Mouse (Mus musculus): ENCODE measurements around the gene Kat7. TPM values are rescaled to one million over a fixed set of nuclear protein-coding genes. Genes with fewer than 3 reads are reported as not detected.

The Kat7 gene
- polyA plus RNA-seq, 1 experiment from 2014 or later = 69.6 TPM

GRCm38 (mm10) chr11:95264455-95265013 is 45.5 kb downstream of the Kat7 start:
- no peak overlapping the region for H3K4me2 ChIP-seq
- no peaks in the 10 kb centered on the region for H3K9me3 ChIP-seq
- H3K36me3 ChIP-seq (replicated peaks) = no peaks in the 10 kb centered on the region
- H3K4me3 ChIP-seq = no peak overlapping the region
- WGBS = 58% methylated on average over 4 of the region's 4 CpGs
- 0 out of 2 replicates have a peak, but pooled peaks cover 2% of the 10 kb centered on the region for H3K27me3 ChIP-seq (replicated peaks)
- no peak overlapping the region for H3K9ac ChIP-seq
- H3K4me1 ChIP-seq = peaks cover under 1% of the 10 kb centered on the region; the same call in 1 of the 2 replicates
- no peak for ATAC-seq (replicated peaks)
- H3K27ac ChIP-seq = no peak overlapping the region

GRCm38 (mm10) chr11:95263816-95264454 is 46.1 kb downstream of the Kat7 start:
- no peak overlapping the region for H3K27ac ChIP-seq
- 9% methylated on average over 11 of the region's 11 CpGs for WGBS
- H3K4me3 ChIP-seq = no peak overlapping the region
- H3K36me3 ChIP-seq (replicated peaks) = no peaks in the 10 kb centered on the region
- H3K9ac ChIP-seq = no peak overlapping the region
- H3K9me3 ChIP-seq = no peaks in the 10 kb centered on the region
- H3K27me3 ChIP-seq (replicated peaks) = 0 out of 2 replicates have a peak, but pooled peaks cover 2% of the 10 kb centered on the region
- ATAC-seq (replicated peaks) = no peak
- peaks cover 7% of the 10 kb centered on the region for H3K4me1 ChIP-seq
- H3K4me2 ChIP-seq = no peak overlapping the region

- no peak within 1 kb of the TSS for H3K27ac ChIP-seq
- ATAC-seq (replicated peaks) = no peak
- WGBS = 75% methylated on average over 5 of the region's 5 CpGs
- no peak within 1 kb of the TSS for H3K9ac ChIP-seq
- H3K4me2 ChIP-seq = no peak within 1 kb of the TSS
- 0 out of 2 replicates have a peak, but pooled peaks cover 2% of the 10 kb centered on the region for H3K27me3 ChIP-seq (replicated peaks)
- H3K36me3 ChIP-seq (replicated peaks) = no peaks in the 10 kb centered on the region
- no peaks in the 10 kb centered on the region for H3K9me3 ChIP-seq
- H3K4me1 ChIP-seq = peaks cover 15% of the 10 kb centered on the region
- no peak within 1 kb of the TSS for H3K4me3 ChIP-seq
Measured at GRCm38 (mm10) chr11:95261178-95261751, 48.8 kb downstream of the Kat7 start, which contains the start of gene Tac4. Gene Tac4 (plus strand): TSS chr11:95261529.

- Histone ChIP-seq H3K27me3 (replicated peaks) (0 out of 2 replicates have a peak, but pooled peaks cover 2% of the 10 kb centered on the region), H3K4me1 (peaks cover 15% of the 10 kb centered on the region), H3K4me3 (peak overlapping the region; percentile 51), H3K4me2 (peak overlapping the region; percentile 80), H3K36me3 (replicated peaks) (no peaks in the 10 kb centered on the region), H3K27ac (peak overlapping the region; percentile 34; the same call in 1 of the 2 replicates), H3K9me3 (no peaks in the 10 kb centered on the region), H3K9ac (peak overlapping the region; percentile 56)
- under 1% methylated on average over 73 of the region's 73 CpGs for WGBS
- peak; percentile 51; the same call in 1 of the 2 replicates for ATAC-seq (replicated peaks)
Measured at GRCm38 (mm10) chr11:95259088-95259849, 50.8 kb downstream of the Kat7 start.

GRCm38 (mm10) chr11:95258490-95258889 is 51.6 kb downstream of the Kat7 start:
- H3K4me3 ChIP-seq = peak overlapping the region; percentile 51
- ATAC-seq (replicated peaks) = peak; percentile 46; the same call in 1 of the 2 replicates
- 1% methylated on average over 26 of the region's 26 CpGs for WGBS
- peak overlapping the region; percentile 56 for H3K9ac ChIP-seq
- H3K4me1 ChIP-seq = peaks cover 15% of the 10 kb centered on the region
- 0 out of 2 replicates have a peak, but pooled peaks cover 2% of the 10 kb centered on the region for H3K27me3 ChIP-seq (replicated peaks)
- no peaks in the 10 kb centered on the region for H3K36me3 ChIP-seq (replicated peaks)
- no peak overlapping the region for H3K27ac ChIP-seq
- peak overlapping the region; percentile 80 for H3K4me2 ChIP-seq
- no peaks in the 10 kb centered on the region for H3K9me3 ChIP-seq

- ATAC-seq (replicated peaks) = no peak
- Histone ChIP-seq H3K9me3 (no peaks in the 10 kb centered on the region), H3K4me1 (peaks cover 15% of the 10 kb centered on the region), H3K4me2 (no peak overlapping the region), H3K27ac (no peak overlapping the region), H3K27me3 (replicated peaks) (0 out of 2 replicates have a peak, but pooled peaks cover 2% of the 10 kb centered on the region), H3K9ac (no peak overlapping the region), H3K36me3 (replicated peaks) (no peaks in the 10 kb centered on the region), H3K4me3 (peak overlapping the region; percentile 51; the same call in 1 of the 2 replicates)
- WGBS = 60% methylated on average over 4 of the region's 4 CpGs
Measured at GRCm38 (mm10) chr11:95257930-95258329, 52.1 kb downstream of the Kat7 start.

GRCm38 (mm10) chr11:95255747-95256146 is 54.3 kb downstream of the Kat7 start:
- Histone ChIP-seq H3K4me1 (peaks cover 15% of the 10 kb centered on the region), H3K36me3 (replicated peaks) (no peaks in the 10 kb centered on the region), H3K9me3 (no peaks in the 10 kb centered on the region), H3K27ac (no peak overlapping the region), H3K4me3 (no peak overlapping the region), H3K4me2 (no peak overlapping the region), H3K9ac (no peak overlapping the region), H3K27me3 (replicated peaks) (0 out of 2 replicates have a peak, but pooled peaks cover 3% of the 10 kb centered on the region)
- WGBS = 81% methylated on average over 6 of the region's 6 CpGs
- ATAC-seq (replicated peaks) = no peak

- H3K4me1 ChIP-seq = peaks cover 11% of the 10 kb centered on the region
- no peak overlapping the region for H3K4me2 ChIP-seq
- ATAC-seq (replicated peaks) = no peak
- WGBS = 73% methylated on average over 8 of the region's 8 CpGs
- H3K9me3 ChIP-seq = no peaks in the 10 kb centered on the region
- 0 out of 2 replicates have a peak, but pooled peaks cover 3% of the 10 kb centered on the region for H3K27me3 ChIP-seq (replicated peaks)
- no peak overlapping the region for H3K4me3 ChIP-seq
- no peak overlapping the region for H3K9ac ChIP-seq
- no peaks in the 10 kb centered on the region for H3K36me3 ChIP-seq (replicated peaks)
- H3K27ac ChIP-seq = no peak overlapping the region
Measured at GRCm38 (mm10) chr11:95254165-95254564, 55.9 kb downstream of the Kat7 start.

- peaks cover 3% of the 10 kb centered on the region for H3K4me1 ChIP-seq
- 0 out of 2 replicates have a peak, but pooled peaks cover 3% of the 10 kb centered on the region for H3K27me3 ChIP-seq (replicated peaks)
- 87% methylated on average over 6 of the region's 6 CpGs for WGBS
- ATAC-seq (replicated peaks) = no peak
- H3K9ac ChIP-seq = no peak overlapping the region
- H3K36me3 ChIP-seq (replicated peaks) = no peaks in the 10 kb centered on the region
- no peak overlapping the region for H3K27ac ChIP-seq
- no peak overlapping the region for H3K4me3 ChIP-seq
- no peak overlapping the region for H3K4me2 ChIP-seq
- no peaks in the 10 kb centered on the region for H3K9me3 ChIP-seq
Measured at GRCm38 (mm10) chr11:95252104-95252503, 57.9 kb downstream of the Kat7 start.

- Histone ChIP-seq H3K4me3 (no peak overlapping the region), H3K4me1 (peaks cover 5% of the 10 kb centered on the region), H3K4me2 (no peak overlapping the region), H3K9me3 (no peaks in the 10 kb centered on the region), H3K27me3 (replicated peaks) (0 out of 2 replicates have a peak, but pooled peaks cover 3% of the 10 kb centered on the region), H3K27ac (no peak overlapping the region), H3K9ac (no peak overlapping the region), H3K36me3 (replicated peaks) (no peaks in the 10 kb centered on the region)
- no peak for ATAC-seq (replicated peaks)
- 4% methylated on average over 11 of the region's 11 CpGs for WGBS
Measured at GRCm38 (mm10) chr11:95251295-95251694, 58.8 kb downstream of the Kat7 start.

- WGBS = 47% methylated on average over 10 of the region's 10 CpGs
- Histone ChIP-seq H3K36me3 (replicated peaks) (no peaks in the 10 kb centered on the region), H3K27me3 (replicated peaks) (0 out of 2 replicates have a peak, but pooled peaks cover 3% of the 10 kb centered on the region), H3K9me3 (no peaks in the 10 kb centered on the region), H3K9ac (no peak overlapping the region), H3K4me2 (no peak overlapping the region), H3K4me3 (no peak overlapping the region), H3K4me1 (peaks cover 5% of the 10 kb centered on the region), H3K27ac (no peak overlapping the region)
- no peak for ATAC-seq (replicated peaks)
Measured at GRCm38 (mm10) chr11:95250110-95250509, 59.9 kb downstream of the Kat7 start.

GRCm38 (mm10) chr11:95247065-95247464 is 63.0 kb downstream of the Kat7 start:
- no peak overlapping the region for H3K4me3 ChIP-seq
- H3K9me3 ChIP-seq = no peaks in the 10 kb centered on the region
- H3K9ac ChIP-seq = no peak overlapping the region
- H3K27ac ChIP-seq = no peak overlapping the region
- H3K4me2 ChIP-seq = no peak overlapping the region
- no peak for ATAC-seq (replicated peaks)
- H3K36me3 ChIP-seq (replicated peaks) = no peaks in the 10 kb centered on the region
- peaks cover 5% of the 10 kb centered on the region for H3K4me1 ChIP-seq
- 32% methylated on average over 14 of the region's 14 CpGs for WGBS
- 0 out of 2 replicates have a peak, but pooled peaks cover 2% of the 10 kb centered on the region for H3K27me3 ChIP-seq (replicated peaks)
